Mouse (Mus musculus): ENCODE results near the gene Mdp1. TPM values are rescaled to one million over a fixed set of nuclear protein-coding genes. Genes with fewer than 3 reads are reported as not detected.

The Mdp1 gene
- polyA plus RNA-seq, 1 experiment from 2014 or later: 16.0 TPM

- Histone ChIP-seq H3K4me2 (ENCODE audit: low read depth, low read length) (peak within 1 kb of the TSS; percentile 79), H3K4me3 (ENCODE audit: low read depth, low read length) (peak within 1 kb of the TSS; percentile 68), H3K27me3 (ENCODE audit: insufficient read depth, low read length) (no peaks in the 10 kb centered on the region), H3K4me1 (ENCODE audit: insufficient read depth) (peaks cover 13% of the 10 kb centered on the region), H3K27ac (ENCODE audit: low read depth) (peak within 1 kb of the TSS; percentile 78), H3K36me3 (replicated peaks; ENCODE audit: insufficient read depth, low read length) (peaks cover 21% of the 10 kb centered on the region), H3K9ac (replicated peaks) (peak within 1 kb of the TSS; percentile 68), H3K9me3 (ENCODE audit: low read length) (no peaks in the 10 kb centered on the region)
- WGBS (ENCODE audit: insufficient replicate concordance): under 1% methylated on average over 38 of the region's 38 CpGs
- TF ChIP-seq EP300 (IDR thresholded peaks at IDR 0.05; ENCODE audit: low read depth) (peak; percentile 52; the same call in 1 of the 2 replicates), CTCF (IDR thresholded peaks at IDR 0.05; ENCODE audit: low read depth) (no peak)
- ATAC-seq (peak; percentile 98), DNase-seq (peak; percentile 88)
These were observed 11.8 kb upstream of the Mdp1 start, which contains the start of the genes Gmpr2 and Nedd8 for GRCm38 (mm10) chr14:55671833-55672740. Gene Gmpr2 (plus strand): TSS chr14:55671941. Gene Nedd8 (minus strand): TSS chr14:55672124.

- Histone ChIP-seq H3K27me3 (ENCODE audit: insufficient read depth, low read length) (no peaks in the 10 kb centered on the region), H3K9me3 (ENCODE audit: low read length) (no peaks in the 10 kb centered on the region), H3K36me3 (replicated peaks; ENCODE audit: insufficient read depth, low read length) (peaks cover 18% of the 10 kb centered on the region), H3K4me3 (ENCODE audit: low read depth, low read length) (peak overlapping the region; percentile 68), H3K4me1 (ENCODE audit: insufficient read depth) (peaks cover 13% of the 10 kb centered on the region), H3K4me2 (ENCODE audit: low read depth, low read length) (peak overlapping the region; percentile 79), H3K27ac (ENCODE audit: low read depth) (peak overlapping the region; percentile 78), H3K9ac (replicated peaks) (peak overlapping the region; percentile 68)
- ATAC-seq: peak; percentile 9
- DNase-seq: no peak
- WGBS (ENCODE audit: insufficient replicate concordance): 0% methylated on average over 12 of the region's 12 CpGs
- TF ChIP-seq EP300 (IDR thresholded peaks at IDR 0.05; ENCODE audit: low read depth) (no peak), CTCF (IDR thresholded peaks at IDR 0.05; ENCODE audit: low read depth) (no peak)
These were observed 11.2 kb upstream of the Mdp1 start for GRCm38 (mm10) chr14:55671486-55671832.

- Histone ChIP-seq H3K4me1 (ENCODE audit: insufficient read depth) (0 out of 2 replicates have a peak, but pooled peaks cover 5% of the 10 kb centered on the region), H3K36me3 (replicated peaks; ENCODE audit: insufficient read depth, low read length) (peaks cover 23% of the 10 kb centered on the region), H3K9me3 (ENCODE audit: low read length) (no peaks in the 10 kb centered on the region), H3K9ac (replicated peaks) (peak overlapping the region; percentile 85), H3K27ac (ENCODE audit: low read depth) (peak overlapping the region; percentile 81), H3K4me3 (ENCODE audit: low read depth, low read length) (peak overlapping the region; percentile 73), H3K27me3 (ENCODE audit: insufficient read depth, low read length) (no peaks in the 10 kb centered on the region), H3K4me2 (ENCODE audit: low read depth, low read length) (peak overlapping the region; percentile 82)
- TF ChIP-seq CTCF (IDR thresholded peaks at IDR 0.05; ENCODE audit: low read depth): no peak
- no peak for TF ChIP-seq EP300 (IDR thresholded peaks at IDR 0.05; ENCODE audit: low read depth)
- DNase-seq (no peak), ATAC-seq (no peak)
- WGBS (ENCODE audit: insufficient replicate concordance): 62% methylated on average over 2 of the region's 2 CpGs
These were observed 328 bp upstream of the Mdp1 start for GRCm38 (mm10) chr14:55660636-55661035.

- DNase-seq (no peak), ATAC-seq (no peak)
- H3K9ac ChIP-seq (replicated peaks): no peak overlapping the region
- 0 out of 2 replicates have a peak, but pooled peaks cover 5% of the 10 kb centered on the region for H3K4me1 ChIP-seq (ENCODE audit: insufficient read depth)
- H3K36me3 ChIP-seq (replicated peaks; ENCODE audit: insufficient read depth, low read length): peaks cover 14% of the 10 kb centered on the region
- no peak overlapping the region for H3K27ac ChIP-seq (ENCODE audit: low read depth)
- H3K4me2 ChIP-seq (ENCODE audit: low read depth, low read length): no peak overlapping the region
- H3K4me3 ChIP-seq (ENCODE audit: low read depth, low read length): no peak overlapping the region
- no peaks in the 10 kb centered on the region for H3K9me3 ChIP-seq (ENCODE audit: low read length)
- TF ChIP-seq CTCF (IDR thresholded peaks at IDR 0.05; ENCODE audit: low read depth) (no peak), EP300 (IDR thresholded peaks at IDR 0.05; ENCODE audit: low read depth) (no peak)
- WGBS (ENCODE audit: insufficient replicate concordance): 92% methylated on average over 5 of the region's 5 CpGs
- H3K27me3 ChIP-seq (ENCODE audit: insufficient read depth, low read length): no peaks in the 10 kb centered on the region
These were observed 2.3 kb downstream of the Mdp1 start for GRCm38 (mm10) chr14:55658011-55658410.

GRCm38 (mm10) chr14:55656935-55657334 lies 3.4 kb downstream of the Mdp1 start:
- Histone ChIP-seq H3K4me3 (ENCODE audit: low read depth, low read length) (no peak overlapping the region), H3K4me2 (ENCODE audit: low read depth, low read length) (no peak overlapping the region), H3K27ac (ENCODE audit: low read depth) (no peak overlapping the region), H3K27me3 (ENCODE audit: insufficient read depth, low read length) (no peaks in the 10 kb centered on the region), H3K4me1 (ENCODE audit: insufficient read depth) (0 out of 2 replicates have a peak, but pooled peaks cover 5% of the 10 kb centered on the region), H3K9ac (replicated peaks) (no peak overlapping the region), H3K36me3 (replicated peaks; ENCODE audit: insufficient read depth, low read length) (0 out of 2 replicates have a peak, but pooled peaks cover 7% of the 10 kb centered on the region), H3K9me3 (ENCODE audit: low read length) (no peaks in the 10 kb centered on the region)
- ATAC-seq (no peak), DNase-seq (no peak)
- no peak for TF ChIP-seq EP300 (IDR thresholded peaks at IDR 0.05; ENCODE audit: low read depth)
- no peak for TF ChIP-seq CTCF (IDR thresholded peaks at IDR 0.05; ENCODE audit: low read depth)
- 80% methylated on average over 3 of the region's 3 CpGs for WGBS (ENCODE audit: insufficient replicate concordance)

GRCm38 (mm10) chr14:55651528-55651927 lies 8.8 kb downstream of the Mdp1 start:
- H3K4me3 ChIP-seq (ENCODE audit: low read depth, low read length): no peak overlapping the region
- DNase-seq (no peak), ATAC-seq (no peak)
- 80% methylated on average over 7 of the region's 7 CpGs for WGBS (ENCODE audit: insufficient replicate concordance)
- 0 out of 2 replicates have a peak, but pooled peaks cover under 1% of the 10 kb centered on the region for H3K36me3 ChIP-seq (replicated peaks; ENCODE audit: insufficient read depth, low read length)
- no peak for TF ChIP-seq CTCF (IDR thresholded peaks at IDR 0.05; ENCODE audit: low read depth)
- no peak for TF ChIP-seq EP300 (IDR thresholded peaks at IDR 0.05; ENCODE audit: low read depth)
- H3K4me1 ChIP-seq (ENCODE audit: insufficient read depth): no peaks in the 10 kb centered on the region
- H3K9me3 ChIP-seq (ENCODE audit: low read length): no peaks in the 10 kb centered on the region
- no peak overlapping the region for H3K27ac ChIP-seq (ENCODE audit: low read depth)
- no peak overlapping the region for H3K9ac ChIP-seq (replicated peaks)
- no peaks in the 10 kb centered on the region for H3K27me3 ChIP-seq (ENCODE audit: insufficient read depth, low read length)
- H3K4me2 ChIP-seq (ENCODE audit: low read depth, low read length): no peak overlapping the region

Data from liver, postnatal 0 days (tissue).